Mouse (Mus musculus) olfactory bulb, adult 2 months (tissue): ENCODE data around the gene Nek5.

Source experiments
- CTCF ChIP-seq: fragments of 200-500 bp; IDR thresholded peaks from 2 replicates; pipeline ENCODE4 v1.5.1; 2012; ENCODE audit warnings: low read depth, mild to moderate bottlenecking, low read length, moderate library complexity; ENCODE audit not compliant: insufficient read depth
- POLR2A ChIP-seq: fragments of 200-500 bp; IDR thresholded peaks from 2 replicates; pipeline ENCODE4 v1.6.1; 2012; ENCODE audit warnings: mild to moderate bottlenecking, low read depth, low read length, moderate library complexity; ENCODE audit not compliant: insufficient read depth

DNA sequence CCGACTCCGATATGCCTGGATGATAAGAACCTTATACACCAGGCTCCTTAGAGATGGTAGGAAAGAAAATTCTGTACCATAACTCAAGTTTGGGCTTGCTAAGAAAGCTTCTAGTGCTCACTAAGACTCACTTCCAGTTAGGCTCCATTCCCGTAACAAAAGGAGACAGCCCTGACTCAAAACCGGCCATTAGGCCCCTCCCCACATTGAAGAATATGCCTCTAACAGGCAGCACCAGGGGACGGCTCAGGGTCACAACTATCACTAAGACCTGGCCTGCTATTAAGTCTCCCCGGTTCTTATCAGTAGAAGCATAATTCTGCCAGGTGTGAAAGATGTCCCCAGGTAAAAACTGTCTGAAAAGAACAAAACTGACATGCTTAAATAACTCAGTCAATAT is 21.0 kb upstream of the Nek5 start:
- no peak for TF ChIP-seq CTCF
- TF ChIP-seq POLR2A = no peak
